Mouse (Mus musculus) E14TG2a.4 (cell line): ENCODE data around the gene Hcfc1.

ENCODE experiments used
- CTCF ChIP-seq: conservative IDR thresholded peaks from 2 replicates; pipeline ENCODE4 v1.5.1; 2014; ENCODE audit warnings: low read length
- POU5F1 ChIP-seq: IDR thresholded peaks from 2 replicates; pipeline ENCODE4 v1.6.1; 2014; ENCODE audit warnings: low read length, borderline replicate concordance

GRCm38 (mm10) chrX:73895719-73896118 is 70.4 kb downstream of the Hcfc1 start, which contains the start of gene L1cam:
- TF ChIP-seq CTCF: peak; percentile 44; the same call in 1 of the 2 replicates
- TF ChIP-seq POU5F1: no peak
